Mouse (Mus musculus) C2C12 (cell line): Measurements from ENCODE around the gene Ciao1. TPM values are rescaled to one million over a fixed set of nuclear protein-coding genes. Genes with fewer than 3 reads are reported as not detected.

Experiments used
- H3K27me3 ChIP-seq: one replicate; pipeline ENCODE4 v1.6.1; 2011; ENCODE audit not compliant: control insufficient read depth, insufficient read depth, insufficient read length
- H3K36me3 ChIP-seq: one replicate; pipeline ENCODE4 v1.6.1; 2011; ENCODE audit not compliant: control insufficient read depth, insufficient read depth
- H3K4me3 ChIP-seq: one replicate; pipeline ENCODE4 v1.5.1; 2011; ENCODE audit warnings: mild to moderate bottlenecking, control low read depth; ENCODE audit not compliant: poor library complexity, insufficient read depth, severe bottlenecking
- H3K79me2 ChIP-seq: one replicate; pipeline ENCODE4 v1.6.1; 2011; ENCODE audit not compliant: control insufficient read depth, insufficient read depth
- H3K79me3 ChIP-seq: one replicate; pipeline ENCODE4 v1.6.1; 2011; ENCODE audit warnings: low read depth, control low read depth
- H3ac ChIP-seq: one replicate; pipeline ENCODE3; 2011; ENCODE audit warnings: low read depth; ENCODE audit not compliant: control insufficient read depth, insufficient read length
- CEBPB ChIP-seq: IDR thresholded peaks from one replicate; pipeline ENCODE4 v1.6.1; 2011; ENCODE audit warnings: low read depth, mild to moderate bottlenecking, control low read depth, moderate library complexity
- CTCF ChIP-seq: IDR thresholded peaks from one replicate; pipeline ENCODE4 v1.5.1; 2011; ENCODE audit not compliant: control insufficient read depth, insufficient read depth, insufficient read length
- FOSL1 ChIP-seq: IDR thresholded peaks from one replicate; pipeline ENCODE4 v1.8.0; 2011; ENCODE audit warnings: mild to moderate bottlenecking, low read length; ENCODE audit not compliant: poor library complexity, insufficient read depth, severe bottlenecking
- MAX ChIP-seq: IDR thresholded peaks from one replicate; pipeline ENCODE4 v1.6.1; 2011; ENCODE audit warnings: mild to moderate bottlenecking, control low read depth
- MYOD1 ChIP-seq: IDR thresholded peaks from one replicate; pipeline ENCODE4 v1.6.1; 2011; ENCODE audit warnings: low read depth; ENCODE audit not compliant: control insufficient read depth, insufficient read length
- MYOG ChIP-seq: IDR thresholded peaks from one replicate; pipeline ENCODE4 v1.6.1; 2011; ENCODE audit not compliant: control insufficient read depth, insufficient read length; ENCODE audit errors: extremely low read depth
- USF1 ChIP-seq: IDR thresholded peaks from one replicate; pipeline ENCODE4 v1.6.1; 2011; ENCODE audit warnings: low read depth, mild to moderate bottlenecking, control low read depth, moderate library complexity
- polyA plus RNA-seq: library from polyadenylated mRNA; unstranded; fragments of >200 nt; fragmentation: generic; extraction: Trizol; gene quantifications from one replicate; pipeline ENCODE4 v1.2.1, GENCODE M21; 2012; ENCODE audit warnings: missing spikeins

Ciao1 gene
- polyA plus RNA-seq, 1 experiment: 44.4 TPM

DNA sequence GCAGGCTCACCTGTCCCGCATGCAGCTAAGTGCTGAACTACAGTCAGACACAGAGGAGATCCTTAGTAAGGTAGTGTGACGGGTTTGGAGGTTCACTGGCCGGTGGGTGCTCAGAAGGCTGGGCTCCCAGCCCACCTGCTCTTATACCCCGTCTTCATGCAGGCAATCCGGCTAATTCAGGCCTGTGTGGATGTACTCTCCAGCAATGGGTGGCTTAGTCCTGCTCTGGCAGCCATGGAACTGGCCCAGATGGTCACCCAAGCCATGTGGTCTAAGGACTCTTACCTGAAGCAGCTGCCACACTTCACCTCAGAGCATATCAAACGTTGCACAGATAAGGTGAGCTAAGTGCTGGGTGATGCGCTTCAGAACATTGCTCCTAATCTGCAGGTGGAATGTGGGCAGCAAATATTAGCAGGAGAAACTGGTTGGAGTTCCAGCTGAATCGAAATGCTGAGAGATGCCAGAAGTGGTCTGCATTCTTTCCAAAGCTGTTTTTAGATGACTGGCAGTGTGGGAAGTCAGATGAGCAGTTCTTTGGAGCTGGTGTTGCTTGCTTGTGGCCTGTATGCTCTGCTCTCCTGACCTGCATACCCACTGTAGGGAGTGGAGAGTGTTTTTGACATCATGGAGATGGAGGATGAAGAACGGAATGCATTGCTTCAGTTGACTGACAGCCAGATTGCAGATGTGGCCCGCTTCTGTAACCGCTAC lies 9.6 kb downstream of the Ciao1 start:
- Histone ChIP-seq H3K4me3 (no peak overlapping the region), H3K27me3 (no peaks in the 10 kb centered on the region), H3K79me2 (no peaks in the 10 kb centered on the region), H3ac (no peak overlapping the region), H3K79me3 (no peaks in the 10 kb centered on the region), H3K36me3 (peaks cover 85% of the 10 kb centered on the region)
- TF ChIP-seq CEBPB: no peak
- no peak for TF ChIP-seq MYOD1
- TF ChIP-seq FOSL1: no peak
- no peak for TF ChIP-seq MYOG
- no peak for TF ChIP-seq CTCF
- no peak for TF ChIP-seq USF1
- no peak for TF ChIP-seq MAX

DNA sequence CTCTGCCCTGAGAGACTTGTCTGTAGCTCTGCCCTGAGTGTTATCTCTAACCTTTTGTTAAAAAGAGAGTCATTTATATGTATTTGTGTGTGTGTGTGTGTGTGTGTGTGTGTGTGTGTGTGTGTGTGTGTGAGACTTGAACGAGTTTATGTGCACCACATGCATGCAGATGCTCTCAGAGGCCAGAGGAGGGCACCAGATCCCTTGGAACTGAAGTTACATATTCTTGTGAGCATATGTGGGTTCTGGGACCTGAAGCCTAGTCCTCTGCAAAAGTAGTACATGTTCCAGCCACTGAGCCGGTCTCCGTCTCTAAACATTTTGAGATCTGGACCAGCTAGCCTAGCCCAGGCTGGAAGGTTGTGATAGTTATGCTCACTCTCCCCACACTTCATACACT lies 22.4 kb downstream of the Ciao1 start:
- H3K36me3 ChIP-seq: peaks cover 92% of the 10 kb centered on the region
- H3K27me3 ChIP-seq: no peaks in the 10 kb centered on the region
- H3K79me3 ChIP-seq: no peaks in the 10 kb centered on the region
- TF ChIP-seq CTCF (no peak), MYOD1 (no peak), MAX (no peak), CEBPB (no peak), USF1 (no peak)
- no peak overlapping the region for H3K4me3 ChIP-seq
- H3K79me2 ChIP-seq: no peaks in the 10 kb centered on the region
- H3ac ChIP-seq: no peak overlapping the region

DNA sequence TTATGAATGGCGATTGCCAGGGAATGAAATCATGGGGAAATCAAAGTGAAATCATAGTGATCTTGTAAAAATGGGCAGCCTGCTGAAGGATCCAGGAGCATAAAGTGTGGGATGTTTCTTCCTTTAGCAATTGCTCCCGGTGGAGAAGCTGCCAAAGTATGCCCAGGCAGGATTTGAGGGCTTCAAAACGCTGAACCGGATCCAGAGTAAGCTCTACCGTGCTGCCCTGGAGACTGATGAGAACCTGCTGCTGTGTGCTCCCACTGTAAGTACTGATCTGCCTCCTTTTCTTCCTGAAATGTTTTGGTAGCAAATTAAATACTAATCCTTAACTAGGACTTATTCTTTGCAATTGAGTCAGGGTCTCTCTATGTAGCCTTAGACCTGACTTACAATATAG lies 29.9 kb downstream of the Ciao1 start:
- no peaks in the 10 kb centered on the region for H3K79me2 ChIP-seq
- H3K36me3 ChIP-seq: peaks cover 85% of the 10 kb centered on the region
- TF ChIP-seq CEBPB: no peak
- TF ChIP-seq MYOD1: no peak
- TF ChIP-seq MYOG: no peak
- no peak for TF ChIP-seq FOSL1
- no peak for TF ChIP-seq MAX
- TF ChIP-seq CTCF: no peak
- TF ChIP-seq USF1: no peak
- H3K79me3 ChIP-seq: no peaks in the 10 kb centered on the region
- H3ac ChIP-seq: no peak overlapping the region
- H3K4me3 ChIP-seq: no peak overlapping the region
- no peaks in the 10 kb centered on the region for H3K27me3 ChIP-seq

DNA sequence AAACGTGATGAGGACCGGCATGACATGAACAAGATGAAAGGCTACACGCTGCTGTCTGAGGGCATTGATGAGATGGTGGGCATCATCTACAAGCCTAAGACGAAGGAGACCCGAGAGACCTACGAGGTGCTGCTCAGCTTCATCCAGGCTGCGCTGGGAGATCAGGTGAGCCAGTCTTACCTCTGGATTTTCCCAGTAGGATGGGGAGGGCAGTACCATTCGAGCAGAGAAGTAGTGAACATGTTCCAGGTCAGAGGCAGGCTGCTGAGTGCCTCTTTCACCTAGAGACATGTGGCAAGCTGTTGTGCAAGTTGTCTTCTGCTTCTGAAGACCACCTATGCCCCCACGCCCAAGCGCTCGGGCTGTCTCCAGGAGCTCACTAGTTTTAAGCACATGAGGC lies 36.9 kb downstream of the Ciao1 start:
- H3K27me3 ChIP-seq: no peaks in the 10 kb centered on the region
- no peak overlapping the region for H3K4me3 ChIP-seq
- H3ac ChIP-seq: no peak overlapping the region
- H3K79me2 ChIP-seq: peaks cover 18% of the 10 kb centered on the region
- TF ChIP-seq MYOD1: no peak
- no peak for TF ChIP-seq MYOG
- TF ChIP-seq CEBPB: no peak
- TF ChIP-seq USF1: no peak
- no peak for TF ChIP-seq MAX
- no peak for TF ChIP-seq CTCF
- TF ChIP-seq FOSL1: no peak
- H3K79me3 ChIP-seq: peaks cover 13% of the 10 kb centered on the region
- peaks cover 48% of the 10 kb centered on the region for H3K36me3 ChIP-seq

DNA sequence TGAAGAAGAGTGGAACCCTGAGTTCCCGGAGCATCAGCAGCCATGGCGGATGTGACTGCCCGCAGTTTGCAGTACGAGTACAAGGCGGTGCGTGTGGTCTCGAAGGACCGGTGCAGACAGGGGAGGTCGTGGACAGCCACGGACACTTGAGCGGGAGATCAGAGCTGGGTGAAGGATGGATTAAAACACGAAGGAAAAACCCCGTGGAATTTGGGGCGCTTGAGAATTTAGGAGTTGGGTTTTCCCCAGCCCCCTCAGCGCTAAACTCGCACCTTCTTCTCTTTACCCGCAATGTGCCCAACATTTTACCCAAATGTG lies 39.2 kb downstream of the Ciao1 start:
- no peak for TF ChIP-seq FOSL1
- peaks cover 13% of the 10 kb centered on the region for H3K79me3 ChIP-seq
- peak overlapping the region; percentile 82 for H3ac ChIP-seq

DNA sequence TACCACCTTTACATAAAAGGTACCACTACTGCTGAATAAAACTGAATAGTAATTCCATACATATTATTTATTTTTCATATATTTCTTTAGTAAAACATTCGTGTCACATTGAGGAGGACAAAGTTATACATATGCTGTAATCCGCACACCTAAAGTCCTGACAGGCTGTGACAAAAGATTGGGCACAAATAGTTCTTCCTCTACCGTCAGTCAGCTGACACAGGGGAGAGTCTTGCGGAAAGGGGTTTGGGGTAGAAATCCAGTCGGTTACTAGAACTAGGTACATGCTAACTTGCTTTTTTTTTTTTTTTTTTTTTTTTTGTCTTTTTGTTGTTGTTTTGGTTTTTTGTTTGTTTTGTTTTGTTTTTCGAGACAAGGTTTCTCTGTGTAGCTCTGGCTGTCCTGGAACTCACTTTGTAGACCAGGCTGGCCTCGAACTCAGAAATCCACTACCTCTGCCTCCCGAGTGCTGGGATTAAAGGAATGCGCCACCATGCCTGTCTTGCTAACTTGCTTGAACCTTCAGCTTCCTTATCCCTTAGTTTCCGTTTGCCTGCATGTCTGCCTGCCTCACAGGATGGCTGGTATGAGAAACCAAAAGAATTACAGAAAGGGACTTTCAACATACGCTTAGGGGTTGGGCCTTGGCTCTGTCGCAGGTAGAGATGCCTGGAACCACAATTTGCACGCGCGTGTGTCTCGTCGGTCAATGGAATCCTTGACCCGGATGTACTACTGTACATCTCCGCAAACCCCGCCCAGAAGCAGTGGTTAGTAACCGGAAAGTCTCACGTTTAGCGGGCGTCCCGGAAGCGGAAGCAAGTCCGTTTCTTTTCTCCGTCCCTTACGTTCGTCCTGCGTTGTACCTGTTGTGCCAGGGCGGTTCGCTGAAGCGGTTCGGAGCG lies 39.8 kb downstream of the Ciao1 start, which contains the start of the genes 1810024B03Rik and Snrnp200:
TSS of gene 1810024B03Rik (minus strand) at position 734 of the 905 bp plus-strand sequence.
TSS of gene Snrnp200 (plus strand) at position 840 of the 905 bp plus-strand sequence.
- Histone ChIP-seq H3K36me3 (peaks cover 26% of the 10 kb centered on the region), H3K4me3 (peak within 1 kb of the TSS; percentile 92), H3K79me2 (peaks cover 18% of the 10 kb centered on the region), H3K27me3 (no peaks in the 10 kb centered on the region), H3ac (peak within 1 kb of the TSS; percentile 82), H3K79me3 (peaks cover 13% of the 10 kb centered on the region)
- TF ChIP-seq MAX (peak; percentile 88), CTCF (no peak)

More for the DNA sequence above, 39.2 kb downstream of the Ciao1 start:
- peaks cover 30% of the 10 kb centered on the region for H3K36me3 ChIP-seq
- no peaks in the 10 kb centered on the region for H3K27me3 ChIP-seq
- H3K4me3 ChIP-seq: peak overlapping the region; percentile 92
- H3K79me2 ChIP-seq: peaks cover 18% of the 10 kb centered on the region
